Mouse (Mus musculus) testis, adult 2 months (tissue): ENCODE data around the gene Tm6sf2.

Experiments
- CTCF ChIP-seq: fragments of 200-500 bp; IDR thresholded peaks from 2 replicates; pipeline ENCODE4 v1.5.1; 2012; ENCODE audit warnings: low read depth, mild to moderate bottlenecking, inconsistent platforms, low read length, moderate library complexity; ENCODE audit not compliant: control insufficient read depth, insufficient read depth, insufficient replicate concordance
- POLR2A ChIP-seq: fragments of 200-500 bp; IDR thresholded peaks from 2 replicates; pipeline ENCODE4 v1.6.1; 2012; ENCODE audit warnings: low read depth, mild to moderate bottlenecking, inconsistent platforms, low read length, moderate library complexity; ENCODE audit not compliant: control insufficient read depth

DNA sequence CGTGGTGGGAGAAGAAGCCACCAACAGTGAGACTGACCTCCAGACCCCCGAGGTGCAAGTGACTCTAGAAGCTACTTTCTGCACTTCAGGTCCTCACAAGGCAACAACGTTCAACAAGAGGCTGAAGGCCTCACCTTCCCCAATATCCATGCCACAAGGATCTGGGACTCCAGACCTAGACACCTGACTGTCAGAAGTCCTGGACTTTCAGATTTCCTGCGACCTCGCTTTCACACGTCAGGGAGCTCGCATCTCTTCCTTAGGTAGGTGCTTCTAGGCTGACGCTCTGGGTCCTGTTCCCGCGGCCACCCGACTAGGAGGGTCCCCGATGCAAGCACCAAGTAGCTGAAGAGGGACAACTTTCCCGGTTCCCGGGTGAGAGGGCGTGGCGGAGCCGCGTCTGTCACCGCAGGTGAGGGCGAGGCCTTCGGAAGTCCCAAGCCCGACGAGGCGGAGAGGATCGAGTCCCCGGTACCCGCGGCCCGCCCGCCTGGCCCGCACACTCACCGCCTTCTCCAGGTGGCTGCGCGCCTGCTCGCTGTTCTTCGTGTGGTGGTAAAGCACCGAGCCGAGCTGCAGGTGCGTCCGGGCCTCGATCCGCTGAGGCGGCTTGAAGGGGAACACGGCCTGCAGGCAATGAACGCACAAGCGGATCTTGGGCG is 30.7 kb upstream of the Tm6sf2 start:
- TF ChIP-seq POLR2A (no peak), CTCF (no peak)
